Mouse (Mus musculus): Measurements from ENCODE around the gene Kcnh2. TPM values are rescaled to one million over a fixed set of nuclear protein-coding genes. Genes with fewer than 3 reads are reported as not detected.

Kcnh2 gene
- not detected for polyA plus RNA-seq (2014; fragmentation: Illumina TruSeq; extraction: RNeasy Lipid Tissue Mini Kit (QIAGEN cat#74804); ENCODE audit: low read depth, low replicate concordance)

DNA sequence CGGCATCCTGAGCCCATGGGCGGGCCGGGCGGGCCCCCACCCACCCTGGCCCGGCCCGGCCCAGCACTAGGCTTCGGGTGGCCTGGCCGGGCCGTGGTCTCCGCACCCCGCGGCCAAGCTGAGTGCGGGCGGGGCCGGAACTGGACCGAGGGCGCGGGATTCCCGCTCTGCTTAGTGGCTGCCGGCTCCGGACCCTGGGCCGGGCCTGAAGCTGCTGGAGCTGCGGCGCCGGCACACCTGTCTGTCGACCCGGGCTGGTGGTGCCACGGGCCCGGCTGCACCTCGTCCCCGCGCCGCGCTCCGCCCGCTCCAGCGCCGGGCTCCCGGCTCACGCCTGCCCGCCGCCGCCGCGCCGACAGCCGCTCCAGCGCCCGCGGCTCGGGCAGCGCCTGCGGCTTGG is at the start of gene Kcnh2:
Kcnh2 (minus strand) TSS at position 327 of the 400 bp plus-strand sequence.

GRCm38 (mm10) chr5:24393392-24393997 is 42.1 kb upstream of the Kcnh2 start, which contains the start of gene Abcb8:
Gene Abcb8 (plus strand): TSS chr5:24393663.

GRCm38 (mm10) chr5:24391864-24392263 is 40.5 kb upstream of the Kcnh2 start, which contains the start of gene Atg9b:
Gene Atg9b (minus strand): TSS chr5:24392143.

DNA sequence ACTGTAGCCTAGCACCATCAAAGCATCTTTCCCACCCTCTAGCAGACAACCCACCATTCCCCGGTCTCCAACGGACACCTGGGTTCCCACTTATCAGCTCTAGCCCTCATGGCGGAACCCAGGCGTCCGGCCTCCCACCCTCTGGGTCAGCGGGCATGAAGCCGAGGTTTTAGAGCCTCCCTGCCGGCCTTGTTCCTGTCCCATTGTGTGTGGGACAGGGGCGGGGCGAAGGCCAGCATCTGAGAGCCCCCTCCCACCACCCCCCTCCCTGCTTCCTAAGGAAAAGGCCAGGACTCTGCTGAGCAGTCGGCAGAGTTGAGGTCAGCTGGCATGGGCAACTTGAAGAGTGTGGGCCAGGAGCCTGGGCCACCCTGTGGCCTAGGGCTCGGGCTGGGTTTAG is 13.1 kb upstream of the Kcnh2 start, which contains the start of gene Nos3:
Nos3 (plus strand) TSS at position 303 of the 400 bp plus-strand sequence.

Other genes with a start within 250 kb of the Kcnh2 start
- 2.8 TPM for gene Nupl2, start 186.6 kb downstream of the Kcnh2 start, polyA plus RNA-seq (2014; fragmentation: Illumina TruSeq; extraction: RNeasy Lipid Tissue Mini Kit (QIAGEN cat#74804); ENCODE audit: low read depth, low replicate concordance)
- 0.19 TPM for gene Nos3, start 13.2 kb upstream of the Kcnh2 start, polyA plus RNA-seq (2014; fragmentation: Illumina TruSeq; extraction: RNeasy Lipid Tissue Mini Kit (QIAGEN cat#74804); ENCODE audit: low read depth, low replicate concordance)
- gene Atg9b, start 40.5 kb upstream of the Kcnh2 start, polyA plus RNA-seq (2014; fragmentation: Illumina TruSeq; extraction: RNeasy Lipid Tissue Mini Kit (QIAGEN cat#74804); ENCODE audit: low read depth, low replicate concordance), result not detected
- 3.7 TPM for gene Abcb8, start 42.1 kb upstream of the Kcnh2 start, polyA plus RNA-seq (2014; fragmentation: Illumina TruSeq; extraction: RNeasy Lipid Tissue Mini Kit (QIAGEN cat#74804); ENCODE audit: low read depth, low replicate concordance)
- not detected for gene Asic3, start 61.8 kb upstream of the Kcnh2 start, polyA plus RNA-seq (2014; fragmentation: Illumina TruSeq; extraction: RNeasy Lipid Tissue Mini Kit (QIAGEN cat#74804); ENCODE audit: low read depth, low replicate concordance)
- gene Cdk5, start 71.9 kb upstream of the Kcnh2 start, polyA plus RNA-seq (2014; fragmentation: Illumina TruSeq; extraction: RNeasy Lipid Tissue Mini Kit (QIAGEN cat#74804); ENCODE audit: low read depth, low replicate concordance), result 11.4 TPM
- 4.2 TPM for gene Slc4a2, start 72.2 kb upstream of the Kcnh2 start, polyA plus RNA-seq (2014; fragmentation: Illumina TruSeq; extraction: RNeasy Lipid Tissue Mini Kit (QIAGEN cat#74804); ENCODE audit: low read depth, low replicate concordance)
- 6.2 TPM for gene Fastk, start 93.7 kb upstream of the Kcnh2 start, polyA plus RNA-seq (2014; fragmentation: Illumina TruSeq; extraction: RNeasy Lipid Tissue Mini Kit (QIAGEN cat#74804); ENCODE audit: low read depth, low replicate concordance)
- 0.82 TPM for gene Tmub1, start 96.2 kb upstream of the Kcnh2 start, polyA plus RNA-seq (2014; fragmentation: Illumina TruSeq; extraction: RNeasy Lipid Tissue Mini Kit (QIAGEN cat#74804); ENCODE audit: low read depth, low replicate concordance)
- gene Agap3, start 100.6 kb upstream of the Kcnh2 start, polyA plus RNA-seq (2014; fragmentation: Illumina TruSeq; extraction: RNeasy Lipid Tissue Mini Kit (QIAGEN cat#74804); ENCODE audit: low read depth, low replicate concordance), result 1.6 TPM
- gene Gbx1, start 175.6 kb upstream of the Kcnh2 start, polyA plus RNA-seq (2014; fragmentation: Illumina TruSeq; extraction: RNeasy Lipid Tissue Mini Kit (QIAGEN cat#74804); ENCODE audit: low read depth, low replicate concordance), result not detected
- not detected for gene Asb10, start 189.4 kb upstream of the Kcnh2 start, polyA plus RNA-seq (2014; fragmentation: Illumina TruSeq; extraction: RNeasy Lipid Tissue Mini Kit (QIAGEN cat#74804); ENCODE audit: low read depth, low replicate concordance)
- gene 4931409K22Rik, start 205.2 kb upstream of the Kcnh2 start, polyA plus RNA-seq (2014; fragmentation: Illumina TruSeq; extraction: RNeasy Lipid Tissue Mini Kit (QIAGEN cat#74804); ENCODE audit: low read depth, low replicate concordance), result not detected
- 7.4 TPM for gene Abcf2, start 225.9 kb upstream of the Kcnh2 start, polyA plus RNA-seq (2014; fragmentation: Illumina TruSeq; extraction: RNeasy Lipid Tissue Mini Kit (QIAGEN cat#74804); ENCODE audit: low read depth, low replicate concordance)
- gene Chpf2, start 235.1 kb upstream of the Kcnh2 start, polyA plus RNA-seq (2014; fragmentation: Illumina TruSeq; extraction: RNeasy Lipid Tissue Mini Kit (QIAGEN cat#74804); ENCODE audit: low read depth, low replicate concordance), result 0.77 TPM

Data from liver, adult 10 weeks (tissue).